Mouse (Mus musculus) MEL (cell line): ENCODE results near the gene Sh3rf1. TPM values are rescaled to one million over a fixed set of nuclear protein-coding genes. Genes with fewer than 3 reads are reported as not detected.

ENCODE experiments used
- DNase-seq: peaks from one replicate; pipeline ENCODE4 v3.0.0; 2011; ENCODE audit warnings: low read depth, low spot score
- H3K27ac ChIP-seq: 2 replicates; pipeline ENCODE4 v1.5.1; 2012; ENCODE audit warnings: low read depth, mild to moderate bottlenecking, control low read depth, low read length, moderate library complexity; ENCODE audit not compliant: control insufficient read depth
- H3K27me3 ChIP-seq, 2 experiments: fragments of 150-350 bp in 1 of 2; sonication (generic) in 1 of 2; 2 replicates each; pipeline ENCODE4 v1.6.1; 2012; ENCODE audit warnings: low read length in 2 of 2, mild to moderate bottlenecking in 2 of 2, improper control_type of control experiment in 1 of 2, moderate library complexity in 1 of 2; ENCODE audit not compliant: insufficient read depth in 2 of 2, control insufficient read depth in 1 of 2
- H3K36me3 ChIP-seq, 2 experiments: 2 replicates each; pipeline ENCODE4 v1.6.1; 2012 to 2014; ENCODE audit warnings: low read length in 2 of 2, improper control_type of control experiment in 1 of 2, inconsistent platforms in 1 of 2, mild to moderate bottlenecking in 1 of 2; ENCODE audit not compliant: insufficient read depth in 2 of 2, control insufficient read depth in 1 of 2
- H3K4me1 ChIP-seq, 2 experiments: fragments of 150-350 bp in 1 of 2; sonication (generic) in 1 of 2; 2 replicates each; pipeline ENCODE4 v1.6.1; 2012; ENCODE audit warnings: low read length in 2 of 2, improper control_type of control experiment in 1 of 2, mild to moderate bottlenecking in 1 of 2; ENCODE audit not compliant: insufficient read depth in 2 of 2, control insufficient read depth in 1 of 2
- H3K4me3 ChIP-seq, 2 experiments: fragments of 150-350 bp in 1 of 2; sonication (generic) in 1 of 2; 2 replicates each; pipeline ENCODE4 v1.5.1; 2012; ENCODE audit warnings: low read depth in 2 of 2, low read length in 2 of 2, mild to moderate bottlenecking in 2 of 2, moderate library complexity in 2 of 2, control low read depth in 1 of 2, improper control_type of control experiment in 1 of 2; ENCODE audit not compliant: control insufficient read depth in 1 of 2, insufficient read depth in 1 of 2
- H3K79me2 ChIP-seq: 2 replicates; pipeline ENCODE4 v1.6.1; 2012; ENCODE audit warnings: mild to moderate bottlenecking, low read length, moderate library complexity; ENCODE audit not compliant: control insufficient read depth, poor library complexity, insufficient read depth
- H3K9ac ChIP-seq: 2 replicates; pipeline ENCODE4 v1.6.1; 2012; ENCODE audit warnings: low read depth, mild to moderate bottlenecking, control low read depth, low read length, moderate library complexity; ENCODE audit not compliant: control insufficient read depth, poor library complexity, severe bottlenecking
- H3K9me3 ChIP-seq: fragments of 150-350 bp; sonication (generic); replicated peaks from 2 replicates; pipeline ENCODE4 v1.6.1; 2012; ENCODE audit warnings: mild to moderate bottlenecking, low read length, improper control_type of control experiment, moderate library complexity; ENCODE audit not compliant: insufficient read depth
- BHLHE40 ChIP-seq: IDR thresholded peaks from 2 replicates; pipeline ENCODE4 v1.6.1; 2012; ENCODE audit warnings: low read depth, mild to moderate bottlenecking, inconsistent platforms, low read length, improper control_type of control experiment, borderline replicate concordance
- CHD1 ChIP-seq: IDR thresholded peaks from 2 replicates; pipeline ENCODE4 v1.6.1; 2012; ENCODE audit warnings: low read depth, mild to moderate bottlenecking, inconsistent platforms, low read length, improper control_type of control experiment
- CHD2 ChIP-seq: IDR thresholded peaks from 2 replicates; pipeline ENCODE4 v1.6.1; 2011; ENCODE audit warnings: low read length, improper control_type of control experiment
- ELF1 ChIP-seq: IDR thresholded peaks from 2 replicates; pipeline ENCODE4 v1.6.1; 2014; ENCODE audit warnings: low read depth, mild to moderate bottlenecking, inconsistent platforms, low read length, improper control_type of control experiment, moderate library complexity
- EP300 ChIP-seq, 2 experiments: IDR thresholded peaks; 2 replicates each; pipeline ENCODE4 v1.6.1; 2011; ENCODE audit warnings: improper control_type of control experiment in 2 of 2, low read length in 2 of 2, low read depth in 1 of 2, mild to moderate bottlenecking in 1 of 2
- ETS1 ChIP-seq: IDR thresholded peaks from 2 replicates; pipeline ENCODE4 v1.6.1; 2012; ENCODE audit warnings: low read depth, mild to moderate bottlenecking, inconsistent platforms, low read length, improper control_type of control experiment, moderate library complexity
- GABPA ChIP-seq: IDR thresholded peaks from 2 replicates; pipeline ENCODE4 v1.6.1; 2012; ENCODE audit warnings: low read depth, mild to moderate bottlenecking, inconsistent platforms, low read length, improper control_type of control experiment, moderate library complexity
- HCFC1 ChIP-seq: IDR thresholded peaks from 2 replicates; pipeline ENCODE4 v1.6.1; 2012; ENCODE audit warnings: low read depth, mild to moderate bottlenecking, inconsistent platforms, low read length, improper control_type of control experiment, moderate library complexity
- JUND ChIP-seq: IDR thresholded peaks from 2 replicates; pipeline ENCODE4 v1.6.1; 2011; ENCODE audit warnings: low read depth, mild to moderate bottlenecking, improper control_type of control experiment, low read length
- KAT2A ChIP-seq: conservative IDR thresholded peaks from 2 replicates; pipeline ENCODE4 v1.6.1; 2012; ENCODE audit warnings: low read depth, low read length, improper control_type of control experiment, inconsistent platforms
- MEF2A ChIP-seq: IDR thresholded peaks from 2 replicates; pipeline ENCODE4 v1.6.1; 2014; ENCODE audit warnings: low read depth, mild to moderate bottlenecking, inconsistent platforms, low read length, improper control_type of control experiment; ENCODE audit not compliant: poor library complexity, insufficient replicate concordance, severe bottlenecking; ENCODE audit errors: extremely low read depth
- MXI1 ChIP-seq: IDR thresholded peaks from 2 replicates; pipeline ENCODE4 v1.6.1; 2011; ENCODE audit warnings: mild to moderate bottlenecking, low read depth, low read length, improper control_type of control experiment
- NELFE ChIP-seq: IDR thresholded peaks from 2 replicates; pipeline ENCODE4 v1.6.1; 2011; ENCODE audit warnings: low read depth, low read length, improper control_type of control experiment
- NRF1 ChIP-seq: IDR thresholded peaks from 2 replicates; pipeline ENCODE4 v1.6.1; 2014; ENCODE audit warnings: low read depth, mild to moderate bottlenecking, inconsistent platforms, low read length, improper control_type of control experiment, moderate library complexity; ENCODE audit not compliant: poor library complexity, insufficient read depth, severe bottlenecking
- POLR2A ChIP-seq, 2 experiments: IDR thresholded peaks; 2 replicates each; pipeline ENCODE4 v1.6.1; 2011 to 2012; ENCODE audit warnings: low read length in 2 of 2, mild to moderate bottlenecking in 2 of 2, control low read depth in 1 of 2, improper control_type of control experiment in 1 of 2, low read depth in 1 of 2, moderate library complexity in 1 of 2; ENCODE audit not compliant: control insufficient read depth in 1 of 2, insufficient read depth in 1 of 2, poor library complexity in 1 of 2
- RAD21 ChIP-seq: IDR thresholded peaks from 2 replicates; pipeline ENCODE4 v1.6.1; 2011; ENCODE audit warnings: mild to moderate bottlenecking, low read depth, low read length, improper control_type of control experiment
- RCOR1 ChIP-seq: IDR thresholded peaks from 2 replicates; pipeline ENCODE4 v1.6.1; 2012; ENCODE audit warnings: low read depth, mild to moderate bottlenecking, inconsistent platforms, low read length, improper control_type of control experiment
- SIN3A ChIP-seq: IDR thresholded peaks from 2 replicates; pipeline ENCODE4 v1.6.1; 2012; ENCODE audit warnings: low read length, improper control_type of control experiment, inconsistent platforms
- TCF12 ChIP-seq: IDR thresholded peaks from 2 replicates; pipeline ENCODE4 v1.6.1; 2014; ENCODE audit warnings: low read depth, mild to moderate bottlenecking, inconsistent platforms, low read length, improper control_type of control experiment, moderate library complexity
- USF2 ChIP-seq, 2 experiments: IDR thresholded peaks; 2 replicates each; pipeline ENCODE4 v1.6.1; 2011 to 2012; ENCODE audit warnings: improper control_type of control experiment in 2 of 2, low read length in 2 of 2, borderline replicate concordance in 1 of 2, inconsistent platforms in 1 of 2, low read depth in 1 of 2, mild to moderate bottlenecking in 1 of 2; ENCODE audit not compliant: insufficient read depth in 1 of 2
- ZC3H11A ChIP-seq: IDR thresholded peaks from 2 replicates; pipeline ENCODE4 v1.6.1; 2012; ENCODE audit warnings: low read depth, mild to moderate bottlenecking, inconsistent platforms, low read length, improper control_type of control experiment
- ZKSCAN1 ChIP-seq: IDR thresholded peaks from 2 replicates; pipeline ENCODE4 v1.6.1; 2012; ENCODE audit warnings: low read depth, mild to moderate bottlenecking, inconsistent platforms, low read length, improper control_type of control experiment, moderate library complexity
- ZMIZ1 ChIP-seq: IDR thresholded peaks from 2 replicates; pipeline ENCODE4 v1.6.1; 2012; ENCODE audit warnings: low read depth, mild to moderate bottlenecking, inconsistent platforms, low read length, improper control_type of control experiment, moderate library complexity
- ZNF384 ChIP-seq: IDR thresholded peaks from 2 replicates; pipeline ENCODE4 v1.6.1; 2012; ENCODE audit warnings: low read depth, mild to moderate bottlenecking, inconsistent platforms, low read length, improper control_type of control experiment
- polyA plus RNA-seq, 2 experiments: library from polyadenylated mRNA; stranded (reverse) in 1 of 2; unstranded in 1 of 2; fragments of >175 nt in 1 of 2; fragments of >200 nt in 1 of 2; gene quantifications; 2 replicates each; pipeline versions ENCODE4 v1.2.1 to v1.2.4; 2012; ENCODE audit warnings: low replicate concordance in 2 of 2, low read depth in 1 of 2; ENCODE audit not compliant: insufficient read length in 2 of 2, insufficient read depth in 1 of 2, missing spikeins in 1 of 2
- total RNA-seq: library from RNA; depleted of rRNA; stranded (reverse); fragments of 300-350 nt; gene quantifications from 2 replicates; pipeline ENCODE4 v1.2.3, GENCODE M21; 2012

The Sh3rf1 gene
- total and polyA plus RNA-seq, 3 experiments, result 1.5 to 5.9 TPM; not detected in 1

DNA sequence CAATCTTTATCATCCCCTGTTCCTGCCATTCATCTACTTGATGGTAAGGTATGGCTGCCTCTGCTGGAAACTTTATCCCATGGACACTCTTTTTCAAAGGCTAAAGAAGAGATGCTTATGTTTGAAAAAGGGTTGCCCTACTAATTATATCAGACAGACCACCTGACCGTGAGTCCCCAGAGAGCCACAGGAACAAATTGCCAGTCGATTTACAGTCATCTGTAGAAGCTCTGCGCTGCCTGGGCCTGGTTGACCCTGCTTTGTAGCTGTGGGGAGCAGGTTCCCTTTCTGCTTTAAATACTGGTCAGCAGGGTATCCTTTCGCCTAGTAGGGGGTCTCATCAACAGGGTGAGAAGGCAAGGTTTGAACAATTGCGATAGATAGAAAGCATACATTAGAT lies 124.4 kb downstream of the Sh3rf1 start:
- Histone ChIP-seq H3K36me3 (peaks cover 0 to 9% of the 10 kb centered on the region in 2 experiments; a peak in 2 of 4 replicates), H3K4me3 (no peak overlapping the region), H3K27ac (no peak overlapping the region), H3K9ac (no peak overlapping the region), H3K79me2 (no peaks in the 10 kb centered on the region), H3K4me1 (peaks cover 4 to 8% of the 10 kb centered on the region in 2 experiments; a peak in 2 of 4 replicates), H3K27me3 (no peaks in the 10 kb centered on the region), H3K9me3 (no peaks in the 10 kb centered on the region)
- DNase-seq, result no peak
- no peak for TF ChIP-seq ZC3H11A
- TF ChIP-seq ZKSCAN1, result no peak
- no peak for TF ChIP-seq JUND
- TF ChIP-seq ETS1, result no peak
- TF ChIP-seq KAT2A, result no peak
- TF ChIP-seq HCFC1, result no peak
- TF ChIP-seq EP300 (IDR thresholded peaks at IDR 0.05; ENCODE audit: low read depth in 1 of 2, low read length in 2 of 2), result no peak
- no peak for TF ChIP-seq ZNF384
- TF ChIP-seq NRF1, result no peak
- no peak for TF ChIP-seq MEF2A
- TF ChIP-seq ZMIZ1, result no peak
- no peak for TF ChIP-seq POLR2A (IDR thresholded peaks at IDR 0.05; ENCODE audit: control insufficient read depth in 1 of 2, insufficient read depth in 1 of 2, low read depth in 1 of 2, low read length in 2 of 2, poor library complexity in 1 of 2)
- TF ChIP-seq CHD2, result no peak
- TF ChIP-seq SIN3A, result no peak

DNA sequence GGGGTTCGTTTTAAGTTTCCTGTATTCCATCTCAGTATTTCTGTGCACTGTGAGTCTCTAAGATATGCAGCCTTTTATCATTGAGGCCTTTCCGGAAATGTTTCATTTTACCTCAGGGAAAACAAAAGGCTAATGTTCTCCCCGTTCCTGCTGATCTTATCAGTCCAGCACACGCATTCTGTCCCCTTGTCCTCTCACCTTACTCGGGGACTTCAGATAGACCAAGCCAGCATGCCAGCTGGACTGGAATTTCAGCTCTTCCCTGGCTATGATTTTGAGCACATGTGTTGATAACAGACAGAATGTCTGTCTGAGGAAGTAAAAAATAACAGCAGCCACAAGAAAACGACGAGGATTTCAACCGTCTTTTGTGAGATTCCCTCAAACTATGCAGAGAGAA lies 124.8 kb downstream of the Sh3rf1 start:
- H3K79me2 ChIP-seq, result no peaks in the 10 kb centered on the region
- H3K9ac ChIP-seq, result no peak overlapping the region
- H3K36me3 ChIP-seq, result peaks cover 0 to 9% of the 10 kb centered on the region in 2 experiments; a peak in 2 of 4 replicates
- no peak for DNase-seq
- TF ChIP-seq ZKSCAN1 (no peak), RCOR1 (no peak)
- H3K27me3 ChIP-seq, result no peaks in the 10 kb centered on the region
- H3K27ac ChIP-seq, result no peak overlapping the region
- H3K9me3 ChIP-seq, result no peaks in the 10 kb centered on the region
- peaks cover 4 to 5% of the 10 kb centered on the region in 2 experiments; a peak in 2 of 4 replicates for H3K4me1 ChIP-seq
- H3K4me3 ChIP-seq, result no peak overlapping the region

GRCm38 (mm10) chr8:61350443-61350842 lies 126.8 kb downstream of the Sh3rf1 start:
- no peak for DNase-seq
- TF ChIP-seq POLR2A (IDR thresholded peaks at IDR 0.05; ENCODE audit: control insufficient read depth in 1 of 2, insufficient read depth in 1 of 2, low read depth in 1 of 2, low read length in 2 of 2, poor library complexity in 1 of 2), result no peak
- TF ChIP-seq RCOR1, result no peak
- TF ChIP-seq EP300 (IDR thresholded peaks at IDR 0.05; ENCODE audit: low read depth in 1 of 2, low read length in 2 of 2), result no peak
- TF ChIP-seq ZC3H11A, result no peak
- no peak for TF ChIP-seq BHLHE40
- no peak for TF ChIP-seq ZKSCAN1
- TF ChIP-seq MEF2A, result no peak
- no peak for TF ChIP-seq NELFE
- TF ChIP-seq RAD21, result no peak
- TF ChIP-seq SIN3A, result no peak
- TF ChIP-seq MXI1, result no peak
- no peak for TF ChIP-seq GABPA
- TF ChIP-seq USF2 (IDR thresholded peaks at IDR 0.05; ENCODE audit: borderline replicate concordance in 1 of 2, insufficient read depth in 1 of 2, low read depth in 1 of 2, low read length in 2 of 2), result no peak
- TF ChIP-seq ELF1, result no peak
- no peak for TF ChIP-seq CHD1
- no peak for TF ChIP-seq TCF12

More at GRCm38 (mm10) chr8:61350443-61350842, 126.8 kb downstream of the Sh3rf1 start:
- no peaks in the 10 kb centered on the region for H3K27me3 ChIP-seq
- H3K4me1 ChIP-seq, result no peaks in the 10 kb centered on the region
- no peak overlapping the region for H3K27ac ChIP-seq
- no peaks in the 10 kb centered on the region for H3K9me3 ChIP-seq
- no peak overlapping the region for H3K9ac ChIP-seq
- H3K4me3 ChIP-seq, result no peak overlapping the region
- H3K79me2 ChIP-seq, result no peaks in the 10 kb centered on the region
- no peaks in the 10 kb centered on the region for H3K36me3 ChIP-seq
